Mouse (Mus musculus) MEL (cell line): Measurements from ENCODE around the gene Krt23. TPM values are rescaled to one million over a fixed set of nuclear protein-coding genes. Genes with fewer than 3 reads are reported as not detected.

Experiments
- DNase-seq: peaks from one replicate; pipeline ENCODE4 v3.0.0; 2011; ENCODE audit warnings: low read depth, low spot score
- H3K27ac ChIP-seq: 2 replicates; pipeline ENCODE4 v1.5.1; 2012; ENCODE audit warnings: low read depth, mild to moderate bottlenecking, control low read depth, low read length, moderate library complexity; ENCODE audit not compliant: control insufficient read depth
- H3K27me3 ChIP-seq, 2 experiments: fragments of 150-350 bp in 1 of 2; sonication (generic) in 1 of 2; 2 replicates each; pipeline ENCODE4 v1.6.1; 2012; ENCODE audit warnings: low read length in 2 of 2, mild to moderate bottlenecking in 2 of 2, improper control_type of control experiment in 1 of 2, moderate library complexity in 1 of 2; ENCODE audit not compliant: insufficient read depth in 2 of 2, control insufficient read depth in 1 of 2
- H3K36me3 ChIP-seq, 2 experiments: 2 replicates each; pipeline ENCODE4 v1.6.1; 2012 to 2014; ENCODE audit warnings: low read length in 2 of 2, improper control_type of control experiment in 1 of 2, inconsistent platforms in 1 of 2, mild to moderate bottlenecking in 1 of 2; ENCODE audit not compliant: insufficient read depth in 2 of 2, control insufficient read depth in 1 of 2
- H3K4me1 ChIP-seq, 2 experiments: fragments of 150-350 bp in 1 of 2; sonication (generic) in 1 of 2; 2 replicates each; pipeline ENCODE4 v1.6.1; 2012; ENCODE audit warnings: low read length in 2 of 2, improper control_type of control experiment in 1 of 2, mild to moderate bottlenecking in 1 of 2; ENCODE audit not compliant: insufficient read depth in 2 of 2, control insufficient read depth in 1 of 2
- H3K4me3 ChIP-seq, 2 experiments: fragments of 150-350 bp in 1 of 2; sonication (generic) in 1 of 2; 2 replicates each; pipeline ENCODE4 v1.5.1; 2012; ENCODE audit warnings: low read depth in 2 of 2, low read length in 2 of 2, mild to moderate bottlenecking in 2 of 2, moderate library complexity in 2 of 2, control low read depth in 1 of 2, improper control_type of control experiment in 1 of 2; ENCODE audit not compliant: control insufficient read depth in 1 of 2, insufficient read depth in 1 of 2
- H3K79me2 ChIP-seq: 2 replicates; pipeline ENCODE4 v1.6.1; 2012; ENCODE audit warnings: mild to moderate bottlenecking, low read length, moderate library complexity; ENCODE audit not compliant: control insufficient read depth, poor library complexity, insufficient read depth
- H3K9ac ChIP-seq: 2 replicates; pipeline ENCODE4 v1.6.1; 2012; ENCODE audit warnings: low read depth, mild to moderate bottlenecking, control low read depth, low read length, moderate library complexity; ENCODE audit not compliant: control insufficient read depth, poor library complexity, severe bottlenecking
- H3K9me3 ChIP-seq: fragments of 150-350 bp; sonication (generic); replicated peaks from 2 replicates; pipeline ENCODE4 v1.6.1; 2012; ENCODE audit warnings: mild to moderate bottlenecking, low read length, improper control_type of control experiment, moderate library complexity; ENCODE audit not compliant: insufficient read depth
- BHLHE40 ChIP-seq: IDR thresholded peaks from 2 replicates; pipeline ENCODE4 v1.6.1; 2012; ENCODE audit warnings: low read depth, mild to moderate bottlenecking, inconsistent platforms, low read length, improper control_type of control experiment, borderline replicate concordance
- CHD1 ChIP-seq: IDR thresholded peaks from 2 replicates; pipeline ENCODE4 v1.6.1; 2012; ENCODE audit warnings: low read depth, mild to moderate bottlenecking, inconsistent platforms, low read length, improper control_type of control experiment
- CHD2 ChIP-seq: IDR thresholded peaks from 2 replicates; pipeline ENCODE4 v1.6.1; 2011; ENCODE audit warnings: low read length, improper control_type of control experiment
- CTCF ChIP-seq, 3 experiments: IDR thresholded peaks in 2 of 3; conservative IDR thresholded peaks in 1 of 3; 2 replicates each; pipeline ENCODE4 v1.5.1; 2011 to 2012; ENCODE audit warnings: low read length in 3 of 3, low read depth in 2 of 3, mild to moderate bottlenecking in 2 of 3, improper control_type of control experiment in 1 of 3, inconsistent platforms in 1 of 3, mixed read lengths in 1 of 3, moderate library complexity in 1 of 3; ENCODE audit not compliant: control insufficient read depth in 1 of 3, insufficient read depth in 1 of 3, poor library complexity in 1 of 3, severe bottlenecking in 1 of 3
- E2F4 ChIP-seq: IDR thresholded peaks from 2 replicates; pipeline ENCODE4 v1.6.1; 2011; ENCODE audit warnings: low read depth, low read length, improper control_type of control experiment, borderline replicate concordance
- ELF1 ChIP-seq: IDR thresholded peaks from 2 replicates; pipeline ENCODE4 v1.6.1; 2014; ENCODE audit warnings: low read depth, mild to moderate bottlenecking, inconsistent platforms, low read length, improper control_type of control experiment, moderate library complexity
- EP300 ChIP-seq, 2 experiments: IDR thresholded peaks; 2 replicates each; pipeline ENCODE4 v1.6.1; 2011; ENCODE audit warnings: improper control_type of control experiment in 2 of 2, low read length in 2 of 2, low read depth in 1 of 2, mild to moderate bottlenecking in 1 of 2
- ETS1 ChIP-seq: IDR thresholded peaks from 2 replicates; pipeline ENCODE4 v1.6.1; 2012; ENCODE audit warnings: low read depth, mild to moderate bottlenecking, inconsistent platforms, low read length, improper control_type of control experiment, moderate library complexity
- GABPA ChIP-seq: IDR thresholded peaks from 2 replicates; pipeline ENCODE4 v1.6.1; 2012; ENCODE audit warnings: low read depth, mild to moderate bottlenecking, inconsistent platforms, low read length, improper control_type of control experiment, moderate library complexity
- GATA1 ChIP-seq: IDR thresholded peaks from 2 replicates; pipeline ENCODE4 v1.6.1; 2011; ENCODE audit warnings: low read depth, low read length, improper control_type of control experiment
- HCFC1 ChIP-seq: IDR thresholded peaks from 2 replicates; pipeline ENCODE4 v1.6.1; 2012; ENCODE audit warnings: low read depth, mild to moderate bottlenecking, inconsistent platforms, low read length, improper control_type of control experiment, moderate library complexity
- JUND ChIP-seq: IDR thresholded peaks from 2 replicates; pipeline ENCODE4 v1.6.1; 2011; ENCODE audit warnings: low read depth, mild to moderate bottlenecking, improper control_type of control experiment, low read length
- KAT2A ChIP-seq: conservative IDR thresholded peaks from 2 replicates; pipeline ENCODE4 v1.6.1; 2012; ENCODE audit warnings: low read depth, low read length, improper control_type of control experiment, inconsistent platforms
- MAFK ChIP-seq: IDR thresholded peaks from 2 replicates; pipeline ENCODE4 v1.6.1; 2011; ENCODE audit warnings: low read depth, mild to moderate bottlenecking, low read length, improper control_type of control experiment, borderline replicate concordance
- MAX ChIP-seq: IDR thresholded peaks from 2 replicates; pipeline ENCODE4 v1.6.1; 2011; ENCODE audit warnings: low read length, improper control_type of control experiment
- MAZ ChIP-seq: IDR thresholded peaks from 2 replicates; pipeline ENCODE4 v1.6.1; 2012; ENCODE audit warnings: low read depth, mild to moderate bottlenecking, inconsistent platforms, low read length, improper control_type of control experiment
- MEF2A ChIP-seq: IDR thresholded peaks from 2 replicates; pipeline ENCODE4 v1.6.1; 2014; ENCODE audit warnings: low read depth, mild to moderate bottlenecking, inconsistent platforms, low read length, improper control_type of control experiment; ENCODE audit not compliant: poor library complexity, insufficient replicate concordance, severe bottlenecking; ENCODE audit errors: extremely low read depth
- MXI1 ChIP-seq: IDR thresholded peaks from 2 replicates; pipeline ENCODE4 v1.6.1; 2011; ENCODE audit warnings: mild to moderate bottlenecking, low read depth, low read length, improper control_type of control experiment
- MYB ChIP-seq: IDR thresholded peaks from 2 replicates; pipeline ENCODE4 v1.6.1; 2011; ENCODE audit warnings: mild to moderate bottlenecking, low read depth, low read length, improper control_type of control experiment
- MYC ChIP-seq: IDR thresholded peaks from 2 replicates; pipeline ENCODE4 v1.6.1; 2011; ENCODE audit warnings: low read depth, mild to moderate bottlenecking, low read length, improper control_type of control experiment, moderate library complexity
- NELFE ChIP-seq: IDR thresholded peaks from 2 replicates; pipeline ENCODE4 v1.6.1; 2011; ENCODE audit warnings: low read depth, low read length, improper control_type of control experiment
- NRF1 ChIP-seq: IDR thresholded peaks from 2 replicates; pipeline ENCODE4 v1.6.1; 2014; ENCODE audit warnings: low read depth, mild to moderate bottlenecking, inconsistent platforms, low read length, improper control_type of control experiment, moderate library complexity; ENCODE audit not compliant: poor library complexity, insufficient read depth, severe bottlenecking
- POLR2A ChIP-seq, 2 experiments: IDR thresholded peaks; 2 replicates each; pipeline ENCODE4 v1.6.1; 2011 to 2012; ENCODE audit warnings: low read length in 2 of 2, mild to moderate bottlenecking in 2 of 2, control low read depth in 1 of 2, improper control_type of control experiment in 1 of 2, low read depth in 1 of 2, moderate library complexity in 1 of 2; ENCODE audit not compliant: control insufficient read depth in 1 of 2, insufficient read depth in 1 of 2, poor library complexity in 1 of 2
- POLR2AphosphoS2 ChIP-seq: IDR thresholded peaks from 2 replicates; pipeline ENCODE4 v1.6.1; 2011; ENCODE audit warnings: low read length, improper control_type of control experiment
- POLR2AphosphoS5 ChIP-seq: IDR thresholded peaks from 2 replicates; pipeline ENCODE4 v1.6.1; 2012; ENCODE audit warnings: low read depth, borderline replicate concordance, mild to moderate bottlenecking, inconsistent platforms, low read length, moderate library complexity, mixed read lengths
- RAD21 ChIP-seq: IDR thresholded peaks from 2 replicates; pipeline ENCODE4 v1.6.1; 2011; ENCODE audit warnings: mild to moderate bottlenecking, low read depth, low read length, improper control_type of control experiment
- RCOR1 ChIP-seq: IDR thresholded peaks from 2 replicates; pipeline ENCODE4 v1.6.1; 2012; ENCODE audit warnings: low read depth, mild to moderate bottlenecking, inconsistent platforms, low read length, improper control_type of control experiment
- SIN3A ChIP-seq: IDR thresholded peaks from 2 replicates; pipeline ENCODE4 v1.6.1; 2012; ENCODE audit warnings: low read length, improper control_type of control experiment, inconsistent platforms
- SMC3 ChIP-seq: IDR thresholded peaks from 2 replicates; pipeline ENCODE4 v1.6.1; 2011; ENCODE audit warnings: low read depth, low read length, improper control_type of control experiment
- TAL1 ChIP-seq: IDR thresholded peaks from 2 replicates; pipeline ENCODE4 v1.6.1; 2012; ENCODE audit warnings: mild to moderate bottlenecking, inconsistent platforms, low read length, moderate library complexity, mixed read lengths
- TBP ChIP-seq: IDR thresholded peaks from 2 replicates; pipeline ENCODE4 v1.8.0; 2011; ENCODE audit warnings: low read depth, low read length, improper control_type of control experiment
- TCF12 ChIP-seq: IDR thresholded peaks from 2 replicates; pipeline ENCODE4 v1.6.1; 2014; ENCODE audit warnings: low read depth, mild to moderate bottlenecking, inconsistent platforms, low read length, improper control_type of control experiment, moderate library complexity
- UBTF ChIP-seq: IDR thresholded peaks from 2 replicates; pipeline ENCODE4 v1.6.1; 2012; ENCODE audit warnings: low read depth, mild to moderate bottlenecking, inconsistent platforms, low read length, improper control_type of control experiment, moderate library complexity, borderline replicate concordance; ENCODE audit not compliant: insufficient read depth
- USF1 ChIP-seq: IDR thresholded peaks from 2 replicates; pipeline ENCODE4 v1.6.1; 2014; ENCODE audit warnings: low read depth, mild to moderate bottlenecking, inconsistent platforms, low read length, improper control_type of control experiment, moderate library complexity
- USF2 ChIP-seq, 2 experiments: IDR thresholded peaks; 2 replicates each; pipeline ENCODE4 v1.6.1; 2011 to 2012; ENCODE audit warnings: improper control_type of control experiment in 2 of 2, low read length in 2 of 2, borderline replicate concordance in 1 of 2, inconsistent platforms in 1 of 2, low read depth in 1 of 2, mild to moderate bottlenecking in 1 of 2; ENCODE audit not compliant: insufficient read depth in 1 of 2
- ZC3H11A ChIP-seq: IDR thresholded peaks from 2 replicates; pipeline ENCODE4 v1.6.1; 2012; ENCODE audit warnings: low read depth, mild to moderate bottlenecking, inconsistent platforms, low read length, improper control_type of control experiment
- ZKSCAN1 ChIP-seq: IDR thresholded peaks from 2 replicates; pipeline ENCODE4 v1.6.1; 2012; ENCODE audit warnings: low read depth, mild to moderate bottlenecking, inconsistent platforms, low read length, improper control_type of control experiment, moderate library complexity
- ZMIZ1 ChIP-seq: IDR thresholded peaks from 2 replicates; pipeline ENCODE4 v1.6.1; 2012; ENCODE audit warnings: low read depth, mild to moderate bottlenecking, inconsistent platforms, low read length, improper control_type of control experiment, moderate library complexity
- ZNF384 ChIP-seq: IDR thresholded peaks from 2 replicates; pipeline ENCODE4 v1.6.1; 2012; ENCODE audit warnings: low read depth, mild to moderate bottlenecking, inconsistent platforms, low read length, improper control_type of control experiment
- polyA plus RNA-seq, 2 experiments: library from polyadenylated mRNA; stranded (reverse) in 1 of 2; unstranded in 1 of 2; fragments of >175 nt in 1 of 2; fragments of >200 nt in 1 of 2; gene quantifications; 2 replicates each; pipeline versions ENCODE4 v1.2.1 to v1.2.4; 2012; ENCODE audit warnings: low replicate concordance in 2 of 2, low read depth in 1 of 2; ENCODE audit not compliant: insufficient read length in 2 of 2, insufficient read depth in 1 of 2, missing spikeins in 1 of 2
- total RNA-seq: library from RNA; depleted of rRNA; stranded (reverse); fragments of 300-350 nt; gene quantifications from 2 replicates; pipeline ENCODE4 v1.2.3, GENCODE M21; 2012

The Krt23 gene
- total and polyA plus RNA-seq, 3 experiments: not detected

GRCm38 (mm10) chr11:99464836-99465235 lies 28.1 kb downstream of the Krt23 start:
- Histone ChIP-seq H3K27me3 (no peaks in the 10 kb centered on the region; a peak in 1 of 4 replicates), H3K27ac (no peak overlapping the region)

GRCm38 (mm10) chr11:99463155-99463554 lies 29.8 kb downstream of the Krt23 start:
- Histone ChIP-seq H3K27ac (no peak overlapping the region), H3K27me3 (no peaks in the 10 kb centered on the region; a peak in 1 of 4 replicates), H3K79me2 (no peaks in the 10 kb centered on the region), H3K9me3 (no peaks in the 10 kb centered on the region), H3K9ac (no peak overlapping the region), H3K36me3 (no peaks in the 10 kb centered on the region), H3K4me1 (no peaks in the 10 kb centered on the region), H3K4me3 (no peak overlapping the region)
- peak; percentile 69 for DNase-seq
- TF ChIP-seq SMC3 (peak; percentile 88), ELF1 (no peak), TBP (no peak), ETS1 (no peak), GABPA (no peak), RAD21 (peak; percentile 74), JUND (no peak), E2F4 (no peak), USF1 (no peak), SIN3A (no peak), ZC3H11A (peak; percentile 80), POLR2AphosphoS5 (no peak), CHD2 (no peak), CTCF (IDR thresholded peaks at IDR 0.05 in 2 of 3, conservative IDR thresholded peaks at IDR 0.05 in 1 of 3; ENCODE audit: control insufficient read depth in 1 of 3, insufficient read depth in 1 of 3, low read depth in 2 of 3, low read length in 3 of 3, poor library complexity in 1 of 3, severe bottlenecking in 1 of 3) (peak; percentile 67 to 81 (median 69)), ZMIZ1 (no peak), MYC (no peak), POLR2AphosphoS2 (no peak), GATA1 (0 out of 2 replicates have a peak, but pooled peaks have one; percentile 32), NELFE (no peak)

More at GRCm38 (mm10) chr11:99464836-99465235, 28.1 kb downstream of the Krt23 start:
- H3K79me2 ChIP-seq: no peaks in the 10 kb centered on the region
- H3K4me3 ChIP-seq: no peak overlapping the region
- no peaks in the 10 kb centered on the region for H3K4me1 ChIP-seq
- peak; percentile 78 for DNase-seq
- no peaks in the 10 kb centered on the region for H3K36me3 ChIP-seq
- no peaks in the 10 kb centered on the region for H3K9me3 ChIP-seq
- TF ChIP-seq RAD21: peak; percentile 85
- no peak for TF ChIP-seq USF1
- no peak for TF ChIP-seq MEF2A
- TF ChIP-seq GABPA: no peak
- no peak for TF ChIP-seq TCF12
- no peak for TF ChIP-seq SIN3A
- no peak for TF ChIP-seq ZMIZ1
- TF ChIP-seq SMC3: peak; percentile 85
- TF ChIP-seq MAFK: no peak
- no peak for TF ChIP-seq HCFC1
- TF ChIP-seq ZKSCAN1: no peak
- TF ChIP-seq ZC3H11A: peak; percentile 81
- no peak for TF ChIP-seq UBTF
- TF ChIP-seq NRF1: no peak
- TF ChIP-seq CTCF (IDR thresholded peaks at IDR 0.05 in 2 of 3, conservative IDR thresholded peaks at IDR 0.05 in 1 of 3; ENCODE audit: control insufficient read depth in 1 of 3, insufficient read depth in 1 of 3, low read depth in 2 of 3, low read length in 3 of 3, poor library complexity in 1 of 3, severe bottlenecking in 1 of 3): peak; percentile 80 to 93 (median 92)
- no peak for TF ChIP-seq KAT2A
- TF ChIP-seq POLR2AphosphoS5: no peak
- no peak for TF ChIP-seq GATA1
- TF ChIP-seq MAX: no peak
- no peak for TF ChIP-seq MXI1
- TF ChIP-seq MAZ: no peak
- no peak for TF ChIP-seq RCOR1
- TF ChIP-seq E2F4: no peak
- TF ChIP-seq EP300 (IDR thresholded peaks at IDR 0.05; ENCODE audit: low read depth in 1 of 2, low read length in 2 of 2): no peak
- no peak for TF ChIP-seq ETS1
- no peak for TF ChIP-seq USF2 (IDR thresholded peaks at IDR 0.05; ENCODE audit: borderline replicate concordance in 1 of 2, insufficient read depth in 1 of 2, low read depth in 1 of 2, low read length in 2 of 2)
- TF ChIP-seq POLR2A (IDR thresholded peaks at IDR 0.05; ENCODE audit: control insufficient read depth in 1 of 2, insufficient read depth in 1 of 2, low read depth in 1 of 2, low read length in 2 of 2, poor library complexity in 1 of 2): no peak
- TF ChIP-seq BHLHE40: no peak
- TF ChIP-seq CHD2: no peak
- TF ChIP-seq NELFE: no peak; the same call in 1 of the 2 replicates
- no peak for TF ChIP-seq TBP
- no peak for TF ChIP-seq POLR2AphosphoS2
- no peak for TF ChIP-seq ELF1
- peak; percentile 94 for TF ChIP-seq ZNF384
- no peak for TF ChIP-seq JUND
- TF ChIP-seq MYB: no peak
- no peak for TF ChIP-seq TAL1
- no peak for TF ChIP-seq CHD1
- TF ChIP-seq MYC: no peak
- no peak overlapping the region for H3K9ac ChIP-seq
